Mouse (Mus musculus) stomach, embryonic 16.5 days (tissue): Measurements from ENCODE around the gene Gm48551. TPM values are rescaled to one million over a fixed set of nuclear protein-coding genes. Genes with fewer than 3 reads are reported as not detected.
A peak's percentile ranks its signal among the peaks of the same experiment; 100 is the strongest.

Experiments used
- ATAC-seq: fragments of 200-750 bp; cut with Nextera tagmentation; 2 replicates; pipeline ENCODE4 v1.8.0; 2017; ENCODE audit warnings: moderate number of reproducible peaks, moderate TSS enrichment; ENCODE audit not compliant: insufficient read depth, low FRiP score
- H3K27ac ChIP-seq: fragments of 300-500 bp; sonication (generic); 2 replicates; pipeline ENCODE4 v1.5.1; 2014; ENCODE audit warnings: low read length
- H3K27me3 ChIP-seq: fragments of 300-500 bp; sonication (generic); 2 replicates; pipeline ENCODE4 v1.6.1; 2014; ENCODE audit warnings: low read length, control low read depth, mixed read lengths; ENCODE audit not compliant: control insufficient read depth, insufficient read depth
- H3K36me3 ChIP-seq: fragments of 300-500 bp; sonication (generic); 2 replicates; pipeline ENCODE4 v1.6.1; 2014; ENCODE audit warnings: low read length; ENCODE audit not compliant: control insufficient read depth, insufficient read depth
- H3K4me1 ChIP-seq: fragments of 300-500 bp; sonication (generic); 2 replicates; pipeline ENCODE4 v1.6.1; 2014; ENCODE audit warnings: low read length, control low read depth, mixed read lengths; ENCODE audit not compliant: control insufficient read depth, insufficient read depth
- H3K4me2 ChIP-seq: fragments of 300-500 bp; sonication (generic); 2 replicates; pipeline ENCODE4 v1.6.1; 2014; ENCODE audit warnings: low read depth, low read length, mixed read lengths
- H3K4me3 ChIP-seq: fragments of 300-500 bp; sonication (generic); replicated peaks from 2 replicates; pipeline ENCODE4 v1.5.1; 2014; ENCODE audit warnings: mild to moderate bottlenecking, low read length
- H3K9ac ChIP-seq: fragments of 300-500 bp; sonication (generic); 2 replicates; pipeline ENCODE4 v1.6.1; 2014; ENCODE audit warnings: low read length
- H3K9me3 ChIP-seq: fragments of 300-500 bp; sonication (generic); replicated peaks from 2 replicates; pipeline ENCODE4 v1.6.1; 2016; ENCODE audit warnings: low read length, control low read depth; ENCODE audit not compliant: control insufficient read depth
- WGBS: fragments of 180-500 bp; shearing (Covaris S2); extraction: QIAGEN DNeasy Blood & Tissue Kit; methylation state at CpG from one replicate; pipeline ENCODE4 v1.1.7; 2014; 5-methylcytosine and 5-hydroxymethylcytosine counted together
- polyA plus RNA-seq: library from polyadenylated mRNA; unstranded; fragments of >200 nt; fragmentation: Nextera tagmentation; extraction: Ambion mirVana; gene quantifications from 2 replicates; pipeline ENCODE4 v1.2.1, GENCODE M21; 2015

The Gm48551 gene
- polyA plus RNA-seq, 1 experiment from 2014 or later, result 3.0 TPM

GRCm38 (mm10) chr10:81404720-81405119 is 20.5 kb downstream of the Gm48551 start:
- Histone ChIP-seq H3K4me3 (no peak overlapping the region), H3K9me3 (no peaks in the 10 kb centered on the region), H3K36me3 (peaks cover 12% of the 10 kb centered on the region; the same call in 1 of the 2 replicates), H3K4me2 (no peak overlapping the region), H3K4me1 (peaks cover 58% of the 10 kb centered on the region), H3K9ac (no peak overlapping the region), H3K27ac (no peak overlapping the region), H3K27me3 (no peaks in the 10 kb centered on the region)
- no peak for ATAC-seq
- 63% methylated on average over 18 of the region's 18 CpGs for WGBS

- 46% methylated on average over 13 of the region's 13 CpGs for WGBS
These were observed 21.4 kb downstream of the Gm48551 start for GRCm38 (mm10) chr10:81405588-81406201.

GRCm38 (mm10) chr10:81406504-81407440 is 22.5 kb downstream of the Gm48551 start:
- peak overlapping the region; percentile 42; the same call in 1 of the 2 replicates for H3K9ac ChIP-seq
- ATAC-seq, result no peak

More at GRCm38 (mm10) chr10:81405588-81406201, 21.4 kb downstream of the Gm48551 start:
- Histone ChIP-seq H3K9me3 (no peaks in the 10 kb centered on the region), H3K27me3 (no peaks in the 10 kb centered on the region), H3K36me3 (peaks cover 9% of the 10 kb centered on the region; the same call in 1 of the 2 replicates), H3K4me3 (no peak overlapping the region), H3K27ac (peak overlapping the region; percentile 5; the same call in 1 of the 2 replicates), H3K9ac (no peak overlapping the region), H3K4me1 (peaks cover 65% of the 10 kb centered on the region), H3K4me2 (no peak overlapping the region)
- ATAC-seq, result no peak

GRCm38 (mm10) chr10:81407539-81408423 is 23.5 kb downstream of the Gm48551 start:
- Histone ChIP-seq H3K27me3 (no peaks in the 10 kb centered on the region), H3K4me3 (peak overlapping the region; percentile 28), H3K4me2 (peak overlapping the region; percentile 38), H3K9ac (peak overlapping the region; percentile 42; the same call in 1 of the 2 replicates), H3K9me3 (no peaks in the 10 kb centered on the region), H3K4me1 (peaks cover 69% of the 10 kb centered on the region), H3K27ac (peak overlapping the region; percentile 70), H3K36me3 (peaks cover 9% of the 10 kb centered on the region)
- no peak for ATAC-seq
- 29% methylated on average over 31 of the region's 31 CpGs for WGBS

More at GRCm38 (mm10) chr10:81406504-81407440, 22.5 kb downstream of the Gm48551 start:
- Histone ChIP-seq H3K36me3 (peaks cover 9% of the 10 kb centered on the region; the same call in 1 of the 2 replicates), H3K9me3 (no peaks in the 10 kb centered on the region), H3K27ac (no peak overlapping the region), H3K4me1 (peaks cover 69% of the 10 kb centered on the region), H3K4me2 (peak overlapping the region; percentile 38), H3K4me3 (peak overlapping the region; percentile 28), H3K27me3 (no peaks in the 10 kb centered on the region)
- WGBS, result 47% methylated on average over 24 of the region's 24 CpGs

GRCm38 (mm10) chr10:81408424-81408729 is 24.1 kb downstream of the Gm48551 start:
- no peak for ATAC-seq
- Histone ChIP-seq H3K36me3 (peaks cover 9% of the 10 kb centered on the region), H3K9ac (no peak overlapping the region)

GRCm38 (mm10) chr10:81408871-81409291 is 24.6 kb downstream of the Gm48551 start:
- peak overlapping the region; percentile 14; the same call in 1 of the 2 replicates for H3K9ac ChIP-seq
- 24% methylated on average over 9 of the region's 9 CpGs for WGBS
- H3K36me3 ChIP-seq, result peaks cover 9% of the 10 kb centered on the region
- no peaks in the 10 kb centered on the region for H3K9me3 ChIP-seq
- no peak overlapping the region for H3K4me3 ChIP-seq
- no peaks in the 10 kb centered on the region for H3K27me3 ChIP-seq
- peak overlapping the region; percentile 11; the same call in 1 of the 2 replicates for H3K4me2 ChIP-seq
- H3K4me1 ChIP-seq, result peaks cover 71% of the 10 kb centered on the region
- peak; percentile 34; the same call in 1 of the 2 replicates for ATAC-seq
- H3K27ac ChIP-seq, result peak overlapping the region; percentile 70

More at GRCm38 (mm10) chr10:81408424-81408729, 24.1 kb downstream of the Gm48551 start:
- WGBS, result 56% methylated on average over 13 of the region's 13 CpGs
- Histone ChIP-seq H3K4me1 (peaks cover 69% of the 10 kb centered on the region), H3K27me3 (no peaks in the 10 kb centered on the region), H3K4me2 (no peak overlapping the region), H3K9me3 (no peaks in the 10 kb centered on the region), H3K4me3 (no peak overlapping the region), H3K27ac (peak overlapping the region; percentile 70; the same call in 1 of the 2 replicates)

- H3K27me3 ChIP-seq, result no peaks in the 10 kb centered on the region
- no peak overlapping the region for H3K4me3 ChIP-seq
- peak overlapping the region; percentile 14; the same call in 1 of the 2 replicates for H3K9ac ChIP-seq
- peak overlapping the region; percentile 11; the same call in 1 of the 2 replicates for H3K4me2 ChIP-seq
- H3K36me3 ChIP-seq, result peaks cover 9% of the 10 kb centered on the region
- WGBS, result 30% methylated on average over 8 of the region's 8 CpGs
- peak overlapping the region; percentile 70 for H3K27ac ChIP-seq
- no peak for ATAC-seq
- H3K9me3 ChIP-seq, result no peaks in the 10 kb centered on the region
- H3K4me1 ChIP-seq, result peaks cover 75% of the 10 kb centered on the region
These were observed 25.1 kb downstream of the Gm48551 start for GRCm38 (mm10) chr10:81409330-81409729.

- no peak overlapping the region for H3K4me2 ChIP-seq
- no peaks in the 10 kb centered on the region for H3K9me3 ChIP-seq
- peak overlapping the region; percentile 0; the same call in 1 of the 2 replicates for H3K9ac ChIP-seq
- WGBS, result 63% methylated on average over 4 of the region's 4 CpGs
- H3K4me3 ChIP-seq, result no peak overlapping the region
- no peaks in the 10 kb centered on the region for H3K27me3 ChIP-seq
- peak overlapping the region; percentile 42; the same call in 1 of the 2 replicates for H3K27ac ChIP-seq
- H3K4me1 ChIP-seq, result peaks cover 85% of the 10 kb centered on the region
- ATAC-seq, result no peak
- peaks cover 9% of the 10 kb centered on the region for H3K36me3 ChIP-seq
These were observed 26.1 kb downstream of the Gm48551 start for GRCm38 (mm10) chr10:81410350-81410749.
